Mouse (Mus musculus): ENCODE data around the gene Snw1.
"Not testable (repeated sequence)": the region's sequence is repeated elsewhere in the genome, so short reads cannot be mapped to it uniquely, and the experiment has no call there.

- TF ChIP-seq CTCF (IDR thresholded peaks at IDR 0.05; ENCODE audit: control insufficient read depth, insufficient read depth, insufficient read length); USF1 (IDR thresholded peaks at IDR 0.05; ENCODE audit: low read depth); MYOD1 (IDR thresholded peaks at IDR 0.05; ENCODE audit: control insufficient read depth, insufficient read length, low read depth); MYOG (IDR thresholded peaks at IDR 0.05; ENCODE audit: control insufficient read depth, extremely low read depth, insufficient read length); CEBPB (IDR thresholded peaks at IDR 0.05; ENCODE audit: low read depth); MAX (IDR thresholded peaks at IDR 0.05); FOSL1 (IDR thresholded peaks at IDR 0.05; ENCODE audit: insufficient read depth, low read length, poor library complexity, severe bottlenecking): not testable (repeated sequence)
Observed at GRCm38 (mm10) chr12:87514016-87514415, 41.9 kb upstream of the Snw1 start, which contains the start of gene Gm8300.

All from C2C12 (cell line).